Comparison of ENCODE assay signal across 23 mouse cellular contexts in genomic region chr2:82515165-82515564, GRCm38 (mm10).
A peak's percentile ranks its signal among the peaks of the same experiment; 100 is the strongest.
DNase-seq lines count a peak whose midpoint lies in the region; ATAC-seq lines count a peak whose summit lies in the region.
"Had no signal": no experiment of that assay in that cellular context is flagged by ENCODE, and none has a peak within 500 bp of the region (broad histone marks: within the 10 kb centered on the region; RNA-seq: fewer than 3 reads in every experiment).

No protein-coding gene starts in this region.

- H3K9me3 ChIP-seq in embryonic facial prominence, embryonic 14.5 days (ENCODE audit: control insufficient read depth, low read length): no peaks in the 10 kb centered on the region
- no peaks in the 10 kb centered on the region for H3K9me3 ChIP-seq in embryonic facial prominence, embryonic 10.5 days
- no peaks in the 10 kb centered on the region for H3K9me3 ChIP-seq in midbrain, embryonic 14.5 days (ENCODE audit: control insufficient read depth, low read length)
- H3K9me3 ChIP-seq in midbrain, embryonic 16.5 days (replicated peaks; ENCODE audit: control insufficient read depth, low read length, poor library complexity, severe bottlenecking): no peaks in the 10 kb centered on the region
- no peaks in the 10 kb centered on the region for H3K9me3 ChIP-seq in neural tube, embryonic 12.5 days
- H3K9me3 ChIP-seq: embryonic facial prominence, embryonic 13.5 days; heart, embryonic 13.5 days; intestine, embryonic 15.5 days; kidney, embryonic 15.5 days; limb, embryonic 12.5 days; liver, embryonic 12.5 days had no signal

- no peak overlapping the region for H3K4me2 ChIP-seq in embryonic facial prominence, embryonic 14.5 days (ENCODE audit: low read depth, low read length)
- H3K4me2 ChIP-seq in midbrain, embryonic 14.5 days (ENCODE audit: low read length): no peak overlapping the region
- H3K4me2 ChIP-seq in midbrain, embryonic 16.5 days (ENCODE audit: low read length): no peak overlapping the region
- no peak overlapping the region for H3K4me2 ChIP-seq in neural tube, embryonic 12.5 days (replicated peaks)
- H3K4me2 ChIP-seq: embryonic facial prominence, embryonic 13.5 days; heart, embryonic 13.5 days; intestine, embryonic 15.5 days; kidney, embryonic 15.5 days; limb, embryonic 12.5 days; liver, embryonic 12.5 days had no signal

- H3K27ac ChIP-seq in embryonic facial prominence, embryonic 14.5 days (replicated peaks; ENCODE audit: low read depth, low read length): no peak overlapping the region
- H3K27ac ChIP-seq in embryonic facial prominence, embryonic 10.5 days (replicated peaks): no peak overlapping the region
- H3K27ac ChIP-seq in midbrain, embryonic 14.5 days (replicated peaks; ENCODE audit: low read depth, low read length): no peak overlapping the region
- no peak overlapping the region for H3K27ac ChIP-seq in midbrain, embryonic 16.5 days (ENCODE audit: low read length)
- no peak overlapping the region for H3K27ac ChIP-seq in neural tube, embryonic 12.5 days
- H3K27ac ChIP-seq: embryonic facial prominence, embryonic 13.5 days; heart, embryonic 13.5 days; intestine, embryonic 15.5 days; kidney, embryonic 15.5 days; limb, embryonic 12.5 days; liver, embryonic 12.5 days; stomach, postnatal 0 days had no signal

- WGBS in embryonic facial prominence, embryonic 14.5 days: 71% methylated on average over 3 of the region's 3 CpGs
- 90% methylated on average over 3 of the region's 3 CpGs for WGBS in embryonic facial prominence, embryonic 10.5 days
- 55% methylated on average over 3 of the region's 3 CpGs for WGBS in midbrain, embryonic 14.5 days
- 47% methylated on average over 3 of the region's 3 CpGs for WGBS in midbrain, embryonic 16.5 days
- 62% methylated on average over 3 of the region's 3 CpGs for WGBS in neural tube, embryonic 12.5 days

- ATAC-seq in embryonic facial prominence, embryonic 14.5 days (ENCODE audit: low read depth): no peak
- no peak for ATAC-seq in midbrain, embryonic 14.5 days (ENCODE audit: low FRiP score, low TSS enrichment)
- ATAC-seq in midbrain, embryonic 16.5 days: no peak
- ATAC-seq in neural tube, embryonic 12.5 days (ENCODE audit: low FRiP score, low read depth): peak; percentile 70
- ATAC-seq: intestine, embryonic 15.5 days; liver, embryonic 12.5 days had no signal

- H3K4me3 ChIP-seq in embryonic facial prominence, embryonic 14.5 days (ENCODE audit: low read depth, low read length): no peak overlapping the region
- no peak overlapping the region for H3K4me3 ChIP-seq in embryonic facial prominence, embryonic 10.5 days
- H3K4me3 ChIP-seq in midbrain, embryonic 14.5 days (replicated peaks; ENCODE audit: low read depth, low read length): no peak overlapping the region
- H3K4me3 ChIP-seq in midbrain, embryonic 16.5 days (ENCODE audit: low read depth, low read length): no peak overlapping the region
- H3K4me3 ChIP-seq in neural tube, embryonic 12.5 days: no peak overlapping the region
- H3K4me3 ChIP-seq: embryonic facial prominence, embryonic 13.5 days; heart, embryonic 13.5 days; intestine, embryonic 15.5 days; kidney, embryonic 15.5 days; limb, embryonic 12.5 days; liver, embryonic 12.5 days had no signal

- no peaks in the 10 kb centered on the region for H3K4me1 ChIP-seq in embryonic facial prominence, embryonic 14.5 days (ENCODE audit: control insufficient read depth, insufficient read depth, low read length)
- no peaks in the 10 kb centered on the region for H3K4me1 ChIP-seq in embryonic facial prominence, embryonic 10.5 days
- H3K4me1 ChIP-seq in midbrain, embryonic 14.5 days (ENCODE audit: control insufficient read depth, insufficient read depth, low read length): no peaks in the 10 kb centered on the region
- H3K4me1 ChIP-seq in midbrain, embryonic 16.5 days (ENCODE audit: control insufficient read depth, insufficient read depth, low read length): no peaks in the 10 kb centered on the region
- no peaks in the 10 kb centered on the region for H3K4me1 ChIP-seq in neural tube, embryonic 12.5 days
- H3K4me1 ChIP-seq: embryonic facial prominence, embryonic 13.5 days; heart, embryonic 13.5 days; intestine, embryonic 15.5 days; kidney, embryonic 15.5 days; limb, embryonic 12.5 days; liver, embryonic 12.5 days had no signal

- H3K36me3 ChIP-seq in embryonic facial prominence, embryonic 14.5 days (ENCODE audit: control insufficient read depth, insufficient read depth, low read length): no peaks in the 10 kb centered on the region
- no peaks in the 10 kb centered on the region for H3K36me3 ChIP-seq in embryonic facial prominence, embryonic 10.5 days (replicated peaks)
- H3K36me3 ChIP-seq in midbrain, embryonic 14.5 days (ENCODE audit: control insufficient read depth, insufficient read depth, low read length): no peaks in the 10 kb centered on the region
- H3K36me3 ChIP-seq in midbrain, embryonic 16.5 days (ENCODE audit: control insufficient read depth, insufficient read depth, low read length): no peaks in the 10 kb centered on the region
- no peaks in the 10 kb centered on the region for H3K36me3 ChIP-seq in neural tube, embryonic 12.5 days
- H3K36me3 ChIP-seq: embryonic facial prominence, embryonic 13.5 days; heart, embryonic 13.5 days; intestine, embryonic 15.5 days; kidney, embryonic 15.5 days; limb, embryonic 12.5 days; liver, embryonic 12.5 days had no signal

- DNase-seq in embryonic facial prominence, embryonic 14.5 days (ENCODE audit: low spot score): peak; percentile 5
- no peak for DNase-seq in embryonic facial prominence, embryonic 10.5 days (ENCODE audit: low spot score)
- peak; percentile 22 for DNase-seq in midbrain, embryonic 14.5 days
- DNase-seq in kidney, adult 9 months: no peak
- no peak for DNase-seq in right cerebral cortex, postnatal 14 days
- no peak for DNase-seq in natural killer cell, adult 2 months (ENCODE audit: low spot score in 2 of 2)
- DNase-seq: adrenal gland, adult 2 months; cerebellum, adult 9-10 months; gastrocnemius, postnatal 10 days; heart, adult 11 months; kidney, postnatal 4 days; lung, adult 2 months; lung, postnatal 36 days; thymus, postnatal 14 days had no signal

- H3K27me3 ChIP-seq in embryonic facial prominence, embryonic 14.5 days (replicated peaks; ENCODE audit: control insufficient read depth, insufficient read depth, low read length): no peaks in the 10 kb centered on the region
- no peaks in the 10 kb centered on the region for H3K27me3 ChIP-seq in embryonic facial prominence, embryonic 10.5 days (replicated peaks; ENCODE audit: low read depth, poor library complexity, severe bottlenecking)
- H3K27me3 ChIP-seq in midbrain, embryonic 14.5 days (ENCODE audit: control insufficient read depth, insufficient read depth, low read length): no peaks in the 10 kb centered on the region
- H3K27me3 ChIP-seq in midbrain, embryonic 16.5 days (ENCODE audit: control insufficient read depth, insufficient read depth, low read depth, low read length): no peaks in the 10 kb centered on the region
- no peaks in the 10 kb centered on the region for H3K27me3 ChIP-seq in neural tube, embryonic 12.5 days (replicated peaks)
- H3K27me3 ChIP-seq: embryonic facial prominence, embryonic 13.5 days; heart, embryonic 13.5 days; intestine, embryonic 15.5 days; kidney, embryonic 15.5 days; limb, embryonic 12.5 days; liver, embryonic 12.5 days had no signal

- H3K9ac ChIP-seq in embryonic facial prominence, embryonic 14.5 days (ENCODE audit: low read depth, low read length): no peak overlapping the region
- H3K9ac ChIP-seq in midbrain, embryonic 14.5 days (replicated peaks; ENCODE audit: low read length): no peak overlapping the region
- no peak overlapping the region for H3K9ac ChIP-seq in midbrain, embryonic 16.5 days (ENCODE audit: low read depth, low read length)
- H3K9ac ChIP-seq in neural tube, embryonic 12.5 days: no peak overlapping the region
- H3K9ac ChIP-seq: embryonic facial prominence, embryonic 13.5 days; heart, embryonic 13.5 days; intestine, embryonic 15.5 days; kidney, embryonic 15.5 days; limb, embryonic 12.5 days; liver, embryonic 12.5 days had no signal

Comparison
In these comparisons a context has a peak if more than half of its experiments do, and no peak if none do; other contexts are left out.
1. DNase-seq: peak in embryonic facial prominence, embryonic 14.5 days (single experiment) and midbrain, embryonic 14.5 days (single experiment); none in embryonic facial prominence, embryonic 10.5 days (single experiment), kidney, adult 9 months (single experiment), right cerebral cortex, postnatal 14 days (single experiment) and natural killer cell, adult 2 months (0 of 2).